Mouse (Mus musculus) MEL (cell line): Measurements from ENCODE around the gene Tmem131. TPM values are rescaled to one million over a fixed set of nuclear protein-coding genes. Genes with fewer than 3 reads are reported as not detected.
A peak's percentile ranks its signal among the peaks of the same experiment; 100 is the strongest.

ENCODE experiments used
- DNase-seq: peaks from one replicate; pipeline ENCODE4 v3.0.0; 2011; ENCODE audit warnings: low read depth, low spot score
- H3K27ac ChIP-seq: 2 replicates; pipeline ENCODE4 v1.5.1; 2012; ENCODE audit warnings: low read depth, mild to moderate bottlenecking, control low read depth, low read length, moderate library complexity; ENCODE audit not compliant: control insufficient read depth
- H3K27me3 ChIP-seq, 2 experiments: fragments of 150-350 bp in 1 of 2; sonication (generic) in 1 of 2; 2 replicates each; pipeline ENCODE4 v1.6.1; 2012; ENCODE audit warnings: low read length in 2 of 2, mild to moderate bottlenecking in 2 of 2, improper control_type of control experiment in 1 of 2, moderate library complexity in 1 of 2; ENCODE audit not compliant: insufficient read depth in 2 of 2, control insufficient read depth in 1 of 2
- H3K36me3 ChIP-seq, 2 experiments: 2 replicates each; pipeline ENCODE4 v1.6.1; 2012 to 2014; ENCODE audit warnings: low read length in 2 of 2, improper control_type of control experiment in 1 of 2, inconsistent platforms in 1 of 2, mild to moderate bottlenecking in 1 of 2; ENCODE audit not compliant: insufficient read depth in 2 of 2, control insufficient read depth in 1 of 2
- H3K4me1 ChIP-seq, 2 experiments: fragments of 150-350 bp in 1 of 2; sonication (generic) in 1 of 2; 2 replicates each; pipeline ENCODE4 v1.6.1; 2012; ENCODE audit warnings: low read length in 2 of 2, improper control_type of control experiment in 1 of 2, mild to moderate bottlenecking in 1 of 2; ENCODE audit not compliant: insufficient read depth in 2 of 2, control insufficient read depth in 1 of 2
- H3K4me3 ChIP-seq, 2 experiments: fragments of 150-350 bp in 1 of 2; sonication (generic) in 1 of 2; 2 replicates each; pipeline ENCODE4 v1.5.1; 2012; ENCODE audit warnings: low read depth in 2 of 2, low read length in 2 of 2, mild to moderate bottlenecking in 2 of 2, moderate library complexity in 2 of 2, control low read depth in 1 of 2, improper control_type of control experiment in 1 of 2; ENCODE audit not compliant: control insufficient read depth in 1 of 2, insufficient read depth in 1 of 2
- H3K79me2 ChIP-seq: 2 replicates; pipeline ENCODE4 v1.6.1; 2012; ENCODE audit warnings: mild to moderate bottlenecking, low read length, moderate library complexity; ENCODE audit not compliant: control insufficient read depth, poor library complexity, insufficient read depth
- H3K9ac ChIP-seq: 2 replicates; pipeline ENCODE4 v1.6.1; 2012; ENCODE audit warnings: low read depth, mild to moderate bottlenecking, control low read depth, low read length, moderate library complexity; ENCODE audit not compliant: control insufficient read depth, poor library complexity, severe bottlenecking
- H3K9me3 ChIP-seq: fragments of 150-350 bp; sonication (generic); replicated peaks from 2 replicates; pipeline ENCODE4 v1.6.1; 2012; ENCODE audit warnings: mild to moderate bottlenecking, low read length, improper control_type of control experiment, moderate library complexity; ENCODE audit not compliant: insufficient read depth
- BHLHE40 ChIP-seq: IDR thresholded peaks from 2 replicates; pipeline ENCODE4 v1.6.1; 2012; ENCODE audit warnings: low read depth, mild to moderate bottlenecking, inconsistent platforms, low read length, improper control_type of control experiment, borderline replicate concordance
- CHD1 ChIP-seq: IDR thresholded peaks from 2 replicates; pipeline ENCODE4 v1.6.1; 2012; ENCODE audit warnings: low read depth, mild to moderate bottlenecking, inconsistent platforms, low read length, improper control_type of control experiment
- E2F4 ChIP-seq: IDR thresholded peaks from 2 replicates; pipeline ENCODE4 v1.6.1; 2011; ENCODE audit warnings: low read depth, low read length, improper control_type of control experiment, borderline replicate concordance
- ELF1 ChIP-seq: IDR thresholded peaks from 2 replicates; pipeline ENCODE4 v1.6.1; 2014; ENCODE audit warnings: low read depth, mild to moderate bottlenecking, inconsistent platforms, low read length, improper control_type of control experiment, moderate library complexity
- EP300 ChIP-seq, 2 experiments: IDR thresholded peaks; 2 replicates each; pipeline ENCODE4 v1.6.1; 2011; ENCODE audit warnings: improper control_type of control experiment in 2 of 2, low read length in 2 of 2, low read depth in 1 of 2, mild to moderate bottlenecking in 1 of 2
- ETS1 ChIP-seq: IDR thresholded peaks from 2 replicates; pipeline ENCODE4 v1.6.1; 2012; ENCODE audit warnings: low read depth, mild to moderate bottlenecking, inconsistent platforms, low read length, improper control_type of control experiment, moderate library complexity
- GATA1 ChIP-seq: IDR thresholded peaks from 2 replicates; pipeline ENCODE4 v1.6.1; 2011; ENCODE audit warnings: low read depth, low read length, improper control_type of control experiment
- HCFC1 ChIP-seq: IDR thresholded peaks from 2 replicates; pipeline ENCODE4 v1.6.1; 2012; ENCODE audit warnings: low read depth, mild to moderate bottlenecking, inconsistent platforms, low read length, improper control_type of control experiment, moderate library complexity
- MYB ChIP-seq: IDR thresholded peaks from 2 replicates; pipeline ENCODE4 v1.6.1; 2011; ENCODE audit warnings: mild to moderate bottlenecking, low read depth, low read length, improper control_type of control experiment
- MYC ChIP-seq: IDR thresholded peaks from 2 replicates; pipeline ENCODE4 v1.6.1; 2011; ENCODE audit warnings: low read depth, mild to moderate bottlenecking, low read length, improper control_type of control experiment, moderate library complexity
- NRF1 ChIP-seq: IDR thresholded peaks from 2 replicates; pipeline ENCODE4 v1.6.1; 2014; ENCODE audit warnings: low read depth, mild to moderate bottlenecking, inconsistent platforms, low read length, improper control_type of control experiment, moderate library complexity; ENCODE audit not compliant: poor library complexity, insufficient read depth, severe bottlenecking
- POLR2AphosphoS2 ChIP-seq: IDR thresholded peaks from 2 replicates; pipeline ENCODE4 v1.6.1; 2011; ENCODE audit warnings: low read length, improper control_type of control experiment
- POLR2AphosphoS5 ChIP-seq: IDR thresholded peaks from 2 replicates; pipeline ENCODE4 v1.6.1; 2012; ENCODE audit warnings: low read depth, borderline replicate concordance, mild to moderate bottlenecking, inconsistent platforms, low read length, moderate library complexity, mixed read lengths
- RCOR1 ChIP-seq: IDR thresholded peaks from 2 replicates; pipeline ENCODE4 v1.6.1; 2012; ENCODE audit warnings: low read depth, mild to moderate bottlenecking, inconsistent platforms, low read length, improper control_type of control experiment
- SIN3A ChIP-seq: IDR thresholded peaks from 2 replicates; pipeline ENCODE4 v1.6.1; 2012; ENCODE audit warnings: low read length, improper control_type of control experiment, inconsistent platforms
- TAL1 ChIP-seq: IDR thresholded peaks from 2 replicates; pipeline ENCODE4 v1.6.1; 2012; ENCODE audit warnings: mild to moderate bottlenecking, inconsistent platforms, low read length, moderate library complexity, mixed read lengths
- TBP ChIP-seq: IDR thresholded peaks from 2 replicates; pipeline ENCODE4 v1.8.0; 2011; ENCODE audit warnings: low read depth, low read length, improper control_type of control experiment
- TCF12 ChIP-seq: IDR thresholded peaks from 2 replicates; pipeline ENCODE4 v1.6.1; 2014; ENCODE audit warnings: low read depth, mild to moderate bottlenecking, inconsistent platforms, low read length, improper control_type of control experiment, moderate library complexity
- USF1 ChIP-seq: IDR thresholded peaks from 2 replicates; pipeline ENCODE4 v1.6.1; 2014; ENCODE audit warnings: low read depth, mild to moderate bottlenecking, inconsistent platforms, low read length, improper control_type of control experiment, moderate library complexity
- ZC3H11A ChIP-seq: IDR thresholded peaks from 2 replicates; pipeline ENCODE4 v1.6.1; 2012; ENCODE audit warnings: low read depth, mild to moderate bottlenecking, inconsistent platforms, low read length, improper control_type of control experiment
- ZKSCAN1 ChIP-seq: IDR thresholded peaks from 2 replicates; pipeline ENCODE4 v1.6.1; 2012; ENCODE audit warnings: low read depth, mild to moderate bottlenecking, inconsistent platforms, low read length, improper control_type of control experiment, moderate library complexity
- polyA plus RNA-seq, 2 experiments: library from polyadenylated mRNA; stranded (reverse) in 1 of 2; unstranded in 1 of 2; fragments of >175 nt in 1 of 2; fragments of >200 nt in 1 of 2; gene quantifications; 2 replicates each; pipeline versions ENCODE4 v1.2.1 to v1.2.4; 2012; ENCODE audit warnings: low replicate concordance in 2 of 2, low read depth in 1 of 2; ENCODE audit not compliant: insufficient read length in 2 of 2, insufficient read depth in 1 of 2, missing spikeins in 1 of 2
- total RNA-seq: library from RNA; depleted of rRNA; stranded (reverse); fragments of 300-350 nt; gene quantifications from 2 replicates; pipeline ENCODE4 v1.2.3, GENCODE M21; 2012

Tmem131 gene
- total and polyA plus RNA-seq, 3 experiments, result 11.4 to 196 (median 48.8) TPM

DNA sequence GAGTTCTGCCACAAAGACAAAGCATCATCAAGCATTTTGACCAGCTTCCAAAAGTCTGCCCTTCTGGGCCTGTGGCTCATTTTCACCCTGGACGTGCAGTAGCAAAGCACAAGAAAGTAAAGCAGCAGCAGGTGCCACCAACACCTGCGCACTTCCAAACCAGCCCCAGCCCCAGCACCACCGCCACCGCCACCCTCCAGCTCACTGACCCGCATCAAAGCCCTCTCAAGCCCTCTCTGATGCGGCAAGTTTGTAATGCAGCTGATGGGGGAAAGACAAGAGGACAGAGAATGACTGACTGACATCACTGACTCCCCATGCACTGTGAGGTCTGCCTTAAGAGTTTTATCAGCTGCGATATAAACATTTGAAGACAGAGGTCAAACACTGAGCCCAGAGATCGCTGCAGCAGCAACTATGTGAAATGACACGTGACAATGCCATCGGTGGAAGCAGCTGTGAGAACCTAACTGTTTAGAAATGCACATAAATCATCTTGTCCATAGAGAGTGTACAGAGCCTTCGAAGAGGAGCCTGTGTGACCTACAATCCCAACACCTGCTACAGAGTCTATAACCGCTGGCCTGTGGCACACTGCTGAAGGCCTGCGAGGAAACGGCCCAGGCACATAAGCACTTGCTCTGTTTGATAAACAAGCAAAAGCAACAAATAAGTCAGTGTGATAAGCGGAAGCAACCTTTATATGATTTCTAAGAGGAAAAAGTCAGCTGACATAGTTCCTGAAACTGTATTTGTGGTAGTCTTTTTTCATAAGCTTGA lies 21.7 kb downstream of the Tmem131 start (continued):
- TF ChIP-seq NRF1 (no peak), HCFC1 (no peak), SIN3A (peak; percentile 24; the same call in 1 of the 2 replicates), RCOR1 (peak; percentile 25; the same call in 1 of the 2 replicates), POLR2AphosphoS5 (no peak), E2F4 (no peak), GATA1 (peak; percentile 15; the same call in 1 of the 2 replicates)

DNA sequence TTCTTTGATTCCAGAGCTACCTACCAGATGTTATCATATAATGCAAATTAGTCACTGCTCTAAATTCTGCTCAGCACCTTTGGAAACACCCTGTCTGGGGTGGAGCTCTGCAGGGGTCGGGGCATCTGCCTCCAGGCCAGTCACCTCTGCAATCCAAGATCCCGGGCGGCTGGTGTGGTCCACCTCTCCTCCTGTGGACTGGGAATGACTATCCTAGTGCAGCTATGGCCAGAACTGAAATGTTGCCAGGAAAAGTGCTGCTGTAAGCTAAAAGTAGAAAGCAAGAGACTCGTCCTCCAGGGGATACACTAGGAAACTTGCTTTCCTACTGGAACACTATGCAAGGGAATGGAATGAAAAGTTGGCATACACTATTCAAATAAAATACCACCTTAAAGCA lies 22.7 kb downstream of the Tmem131 start:
- H3K9me3 ChIP-seq, result no peaks in the 10 kb centered on the region
- peaks cover 0 to 85% of the 10 kb centered on the region in 2 experiments; a peak in 2 of 4 replicates for H3K36me3 ChIP-seq
- H3K4me3 ChIP-seq, result no peak overlapping the region; a peak in 1 of 4 replicates
- peak overlapping the region; percentile 27 for H3K9ac ChIP-seq
- H3K27ac ChIP-seq, result peak overlapping the region; percentile 98
- DNase-seq, result no peak
- no peaks in the 10 kb centered on the region for H3K27me3 ChIP-seq
- H3K79me2 ChIP-seq, result peaks cover 34% of the 10 kb centered on the region
- TF ChIP-seq GATA1, result no peak
- TF ChIP-seq TBP, result no peak
- peak; percentile 77; the same call in 1 of the 2 replicates for TF ChIP-seq CHD1
- no peak for TF ChIP-seq MYC
- H3K4me1 ChIP-seq, result peaks cover 51 to 79% of the 10 kb centered on the region in 2 experiments

DNA sequence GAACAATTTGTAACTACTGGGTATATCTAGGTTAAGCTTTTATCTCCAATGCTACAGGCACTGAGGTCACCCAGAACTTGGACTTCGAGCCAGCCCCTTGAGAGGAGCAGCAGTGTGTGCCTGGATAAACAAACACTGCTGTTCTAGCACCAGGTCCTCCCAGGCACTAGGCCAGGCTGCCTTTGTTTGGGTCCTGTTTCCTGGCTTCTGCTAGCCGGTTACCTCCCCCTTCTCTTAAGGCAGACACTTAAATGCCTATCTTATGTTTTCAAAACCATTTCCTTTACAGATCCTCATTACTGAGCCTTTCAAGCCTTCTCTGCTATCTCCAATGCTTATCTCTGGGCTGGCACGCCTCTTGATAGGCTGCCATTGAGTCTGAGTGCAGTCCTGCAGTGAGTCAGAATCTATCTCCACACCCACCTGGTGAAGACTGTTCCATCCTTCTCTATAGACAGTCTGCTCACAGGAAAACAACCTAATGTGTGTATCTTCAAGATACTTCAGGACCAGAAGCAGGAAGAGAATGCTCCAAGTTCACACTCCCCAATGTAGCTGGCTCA lies 23.2 kb downstream of the Tmem131 start:
- Histone ChIP-seq H3K9ac (no peak overlapping the region; the same call in 1 of the 2 replicates), H3K36me3 (peaks cover 0 to 86% of the 10 kb centered on the region in 2 experiments; a peak in 2 of 4 replicates), H3K27me3 (no peaks in the 10 kb centered on the region), H3K9me3 (no peaks in the 10 kb centered on the region), H3K27ac (peak overlapping the region; percentile 98), H3K4me1 (peaks cover 51 to 77% of the 10 kb centered on the region in 2 experiments), H3K79me2 (peaks cover 34% of the 10 kb centered on the region), H3K4me3 (no peak overlapping the region)
- peak; percentile 96 for DNase-seq
- TF ChIP-seq ZC3H11A (no peak), MYB (0 out of 2 replicates have a peak, but pooled peaks have one; percentile 27), RCOR1 (peak; percentile 51; the same call in 1 of the 2 replicates), TAL1 (peak; percentile 65), TCF12 (peak; percentile 84), BHLHE40 (peak; percentile 75; the same call in 1 of the 2 replicates), ZKSCAN1 (peak; percentile 94), USF1 (no peak), POLR2AphosphoS2 (no peak), SIN3A (0 out of 2 replicates have a peak, but pooled peaks have one; percentile 20), ELF1 (peak; percentile 44), EP300 (IDR thresholded peaks at IDR 0.05; ENCODE audit: low read depth in 1 of 2, low read length in 2 of 2) (peak; percentile 56 to 73; a peak in 3 of 4 replicates), ETS1 (peak; percentile 82), GATA1 (peak; percentile 93)
